Mouse (Mus musculus): ENCODE data around the gene Txlng.

- TF ChIP-seq POLR2A (IDR thresholded peaks at IDR 0.05; ENCODE audit: insufficient read length, low read depth) (peak; percentile 93), USF1 (IDR thresholded peaks at IDR 0.05; ENCODE audit: low read depth) (peak; percentile 92), POLR2AphosphoS2 (IDR thresholded peaks at IDR 0.05; ENCODE audit: insufficient read length, low read depth) (peak; percentile 88), E2F4 (IDR thresholded peaks at IDR 0.05; ENCODE audit: insufficient read depth) (no peak), REST (IDR thresholded peaks at IDR 0.05; ENCODE audit: insufficient read depth, insufficient read length) (no peak), SRF (IDR thresholded peaks at IDR 0.05; ENCODE audit: control insufficient read depth, insufficient read length, low read depth) (no peak)
These were observed at the start of gene Txlng for GRCm38 (mm10) chrX:162829203-162829708.
